Mouse (Mus musculus): ENCODE measurements around the gene Ensa.
"Not testable (repeated sequence)": the region's sequence is repeated elsewhere in the genome, so short reads cannot be mapped to it uniquely, and the experiment has no call there.

Ensa gene

DNA sequence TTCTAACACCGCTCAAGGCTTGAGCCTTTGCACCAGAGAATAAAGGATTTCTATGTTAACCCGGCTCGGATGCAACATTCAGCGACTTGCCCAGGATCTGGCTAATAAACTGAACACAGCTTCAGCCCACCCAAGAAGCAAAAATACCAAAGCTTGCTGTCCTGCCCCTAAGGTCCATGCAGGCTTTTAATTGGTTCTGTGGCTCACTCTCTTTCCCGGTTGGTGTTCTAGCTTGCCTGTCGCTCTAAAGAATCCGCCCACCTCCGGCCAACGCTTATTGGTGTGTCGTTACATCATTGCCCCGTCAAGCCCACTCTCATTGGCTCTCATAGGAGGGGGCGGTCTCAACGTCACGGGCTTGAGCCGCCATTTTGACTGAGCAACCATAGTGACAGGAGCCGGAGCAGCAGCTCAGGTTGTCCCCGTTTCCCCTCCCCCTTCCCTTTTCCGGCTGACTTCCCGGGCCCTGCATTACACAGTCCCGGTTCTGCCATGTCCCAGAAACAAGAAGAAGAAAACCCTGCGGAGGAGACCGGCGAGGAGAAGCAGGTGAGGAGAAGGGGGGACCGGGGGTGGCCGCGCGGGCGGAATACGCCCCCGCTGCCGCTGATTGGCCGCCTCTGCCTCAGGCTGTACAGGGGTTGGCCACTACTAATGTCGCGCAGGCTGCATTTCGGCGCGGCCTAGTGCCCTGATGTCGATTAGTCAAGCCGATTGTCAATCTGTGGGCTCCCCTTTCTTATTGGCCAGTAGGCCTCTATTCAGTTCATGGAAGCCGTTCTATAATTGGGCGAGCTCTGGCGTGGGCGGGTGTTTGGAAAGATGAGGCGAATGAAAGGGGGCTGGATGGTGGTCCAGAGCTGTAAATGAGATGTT, at the start of gene Ensa:
Gene Ensa (plus strand): TSS at position 366 of the 876 bp plus-strand sequence.
- DNase-seq (ENCODE audit: low read depth) = peak; percentile 100

DNA sequence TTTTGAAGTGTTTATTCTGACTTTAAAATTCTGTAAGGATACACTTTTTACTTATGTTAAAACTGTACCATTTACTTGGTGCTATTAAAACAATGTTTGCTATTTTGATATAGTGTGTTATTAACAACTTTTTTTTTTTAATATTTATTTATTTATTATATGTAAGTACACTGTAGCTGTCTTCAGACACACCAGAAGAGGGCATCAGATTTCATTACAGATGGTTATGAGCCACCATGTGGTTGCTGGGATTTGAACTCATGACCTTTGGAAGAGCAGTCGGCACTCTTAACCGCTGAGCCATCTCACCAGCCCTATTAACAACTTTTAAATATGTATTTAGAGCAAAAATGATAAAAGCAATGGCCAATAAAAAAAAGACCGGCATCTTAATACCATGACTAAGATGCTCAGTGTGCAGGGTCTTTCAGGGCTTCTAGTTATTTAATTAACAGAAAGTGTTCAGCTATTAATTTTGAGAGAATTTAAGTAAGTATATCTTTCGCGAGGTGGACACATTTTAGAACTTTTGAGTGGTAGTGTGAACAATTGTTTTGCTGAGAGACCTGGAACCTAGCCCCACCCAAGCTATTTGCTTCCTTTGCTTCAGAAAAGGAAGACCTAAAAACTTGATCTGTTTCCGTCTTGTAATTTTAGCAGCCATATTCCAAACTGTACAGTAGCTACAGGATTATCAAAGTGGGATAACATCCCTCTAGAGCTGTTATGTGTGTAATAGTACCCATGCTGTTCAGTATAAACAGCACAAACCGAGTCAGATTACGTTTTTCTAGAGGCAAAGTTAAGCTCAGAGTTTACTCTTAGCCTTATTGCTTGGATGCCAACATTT, 36.8 kb upstream of the Ensa start:
- no peak for DNase-seq (ENCODE audit: low read depth)

- peak; percentile 97 for DNase-seq (ENCODE audit: low read depth)
Observed at GRCm38 (mm10) chr3:95588604-95589086, 36.1 kb upstream of the Ensa start, which contains the start of gene Golph3l. Gene Golph3l, plus strand, starts transcription at chr3:95588934.

DNA sequence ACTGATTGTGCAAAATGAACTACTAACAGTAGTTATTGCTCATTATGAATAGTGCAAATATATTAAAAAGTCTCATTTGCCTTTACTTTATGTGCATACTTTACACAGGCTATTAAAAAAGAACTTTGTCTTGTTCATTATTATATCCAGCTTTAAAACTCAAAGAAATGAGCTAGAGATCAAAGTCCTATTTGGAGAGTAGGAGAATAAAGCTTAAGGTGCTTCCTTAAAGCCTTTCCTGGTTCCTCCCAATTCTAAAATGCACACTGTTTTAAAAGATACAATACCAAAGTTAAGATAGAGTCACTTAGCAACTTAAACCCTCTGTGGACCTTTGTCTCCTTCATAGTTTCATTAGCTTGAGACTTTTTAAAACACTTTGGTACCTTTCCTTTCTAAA, 26.1 kb upstream of the Ensa start:
- no peak for DNase-seq (ENCODE audit: low read depth)

DNA sequence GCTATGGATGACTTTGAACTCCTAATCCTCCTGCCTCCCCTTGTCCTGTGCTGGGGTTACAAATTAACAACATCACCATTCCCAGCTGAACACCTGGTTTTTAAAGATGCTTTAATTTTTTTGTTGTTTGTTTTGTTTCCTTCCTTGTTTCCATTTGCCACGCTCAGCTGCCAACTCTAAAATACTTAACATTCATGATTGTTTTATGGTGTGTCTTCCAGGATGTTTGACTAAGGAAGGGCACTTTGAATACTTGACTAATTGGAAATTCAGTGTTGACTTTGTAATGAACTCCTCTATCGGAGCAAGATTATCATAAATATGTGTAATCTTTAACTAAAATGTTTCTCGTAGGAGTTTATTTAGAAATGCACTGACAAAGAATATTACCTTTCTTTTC, 23.5 kb upstream of the Ensa start:
- DNase-seq (ENCODE audit: low read depth) = no peak

- no peak for DNase-seq (ENCODE audit: low read depth)
Observed at GRCm38 (mm10) chr3:95606096-95606495, 18.7 kb upstream of the Ensa start.

DNA sequence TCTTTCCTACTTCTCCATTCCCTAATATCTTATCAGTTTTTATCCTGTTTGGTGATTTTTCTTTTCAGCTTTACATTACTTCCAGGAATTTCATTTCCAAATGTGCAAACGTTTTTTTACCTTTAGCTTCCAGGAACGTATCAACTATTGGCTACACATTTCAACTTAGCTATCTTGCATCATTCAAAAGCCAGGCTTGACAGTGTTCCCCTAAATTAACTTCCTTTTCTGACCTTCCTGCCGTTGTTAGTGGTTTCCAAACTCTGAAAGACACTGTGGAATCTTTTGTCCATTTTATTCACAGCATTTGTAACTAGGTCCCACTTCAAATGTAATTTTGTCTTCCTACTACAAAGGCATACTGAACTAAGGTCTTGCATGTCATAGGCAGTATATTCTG, 15.6 kb upstream of the Ensa start:
- no peak for DNase-seq (ENCODE audit: low read depth)

- no peak for DNase-seq (ENCODE audit: low read depth)
Observed at GRCm38 (mm10) chr3:95613996-95614395, 10.8 kb upstream of the Ensa start.

DNA sequence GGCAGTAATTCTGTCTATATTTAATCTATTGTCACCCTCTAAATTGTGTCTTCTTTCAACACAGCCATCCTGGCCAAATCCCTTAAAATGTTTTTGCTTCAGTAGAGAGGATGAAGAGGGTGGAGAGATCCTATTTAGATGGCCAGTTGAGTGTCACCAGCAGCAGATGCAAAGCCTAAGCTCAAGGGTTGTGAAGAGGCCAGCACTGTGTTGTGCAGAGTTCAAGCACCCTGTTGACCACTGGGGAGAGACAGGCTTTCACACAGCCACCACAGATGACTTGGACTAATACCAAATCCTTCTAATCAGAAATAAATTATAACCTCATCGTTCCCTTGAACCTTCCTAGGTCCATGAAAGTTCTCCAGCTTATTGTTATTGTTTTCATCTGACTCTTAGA, 6.3 kb upstream of the Ensa start:
- no peak for DNase-seq (ENCODE audit: low read depth)

DNA sequence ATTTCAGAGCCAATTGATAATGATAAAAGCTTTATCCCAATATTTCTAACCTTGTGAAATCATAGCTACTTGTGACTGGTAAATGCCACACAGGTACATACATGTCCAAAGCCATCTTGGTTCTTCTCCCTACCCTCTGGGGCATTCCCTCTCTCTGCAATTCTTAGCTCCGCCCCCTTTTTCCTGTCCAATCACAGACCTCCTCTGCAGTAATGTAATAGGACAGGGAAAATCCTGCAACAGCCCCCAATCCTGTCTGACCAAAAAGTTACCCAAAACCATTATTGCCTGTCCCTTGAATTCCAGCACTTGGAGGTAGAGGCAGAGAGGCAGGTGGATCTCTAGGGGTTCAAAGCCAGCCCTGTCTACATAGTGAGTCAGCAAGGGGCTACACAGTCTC, 3.6 kb upstream of the Ensa start:
- DNase-seq (ENCODE audit: low read depth) = no peak

DNA sequence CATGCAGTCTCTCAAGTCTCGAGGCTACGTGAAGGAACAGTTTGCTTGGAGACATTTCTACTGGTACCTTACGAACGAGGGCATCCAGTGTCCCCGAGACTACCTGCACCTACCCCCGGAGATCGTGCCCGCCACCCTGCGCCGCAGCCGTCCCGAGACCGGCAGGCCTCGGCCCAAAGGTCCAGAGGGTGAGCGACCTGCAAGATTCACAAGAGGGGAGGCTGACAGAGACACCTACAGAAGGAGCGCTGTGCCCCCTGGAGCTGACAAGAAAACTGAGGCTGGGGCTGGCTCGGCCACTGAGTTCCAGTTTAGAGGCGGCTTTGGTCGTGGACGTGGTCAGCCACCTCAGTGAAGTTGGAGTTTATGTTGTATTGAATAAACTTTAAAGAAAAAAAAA, 2.4 kb upstream of the Ensa start:
- not testable (repeated sequence) for DNase-seq (ENCODE audit: low read depth)

DNA sequence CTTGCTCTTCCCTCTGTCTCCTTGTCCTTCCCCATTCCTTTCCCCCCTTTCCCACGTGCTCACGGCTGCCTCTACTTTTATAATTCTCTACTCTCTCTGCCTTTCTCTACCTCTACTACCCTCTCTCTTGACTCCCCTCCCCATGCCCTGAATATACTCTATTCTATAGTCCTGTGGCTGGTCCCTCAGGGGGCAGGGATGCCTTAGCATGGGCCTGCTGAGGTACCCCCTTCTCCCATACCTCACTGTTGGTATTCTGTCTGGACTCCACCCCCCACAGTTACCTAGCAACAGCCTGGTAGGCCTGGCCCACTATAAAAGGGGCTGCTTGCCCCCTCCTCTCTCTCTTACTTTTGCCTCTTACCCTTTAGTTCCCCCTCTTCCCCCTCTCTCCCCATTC, 1.2 kb upstream of the Ensa start:
- DNase-seq (ENCODE audit: low read depth) = no peak

DNA sequence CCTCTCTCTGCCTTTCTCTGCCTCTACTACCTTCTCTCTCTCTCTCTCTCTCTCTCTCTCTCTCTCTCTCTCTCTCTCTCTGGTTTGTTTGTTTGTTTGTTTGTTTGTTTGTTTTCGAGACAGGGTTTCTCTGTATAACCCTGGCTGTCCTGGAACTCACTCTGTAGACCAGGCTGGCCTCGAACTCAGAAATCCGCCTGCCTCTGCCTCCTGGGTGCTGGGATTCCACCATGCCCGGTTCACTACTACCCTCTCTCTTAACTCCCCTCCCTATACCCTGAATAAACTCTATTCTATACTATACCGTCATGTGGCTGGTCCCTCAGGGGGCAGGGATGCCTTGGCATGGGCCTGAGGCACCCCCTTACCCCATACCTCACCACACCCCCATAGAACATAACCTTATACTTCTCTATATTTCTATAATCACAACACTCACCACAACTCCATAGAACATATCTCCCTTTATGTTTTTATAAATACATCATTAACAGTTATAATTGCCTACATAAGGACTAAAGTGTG, 740 bp upstream of the Ensa start:
- not testable (repeated sequence) for DNase-seq (ENCODE audit: low read depth)

DNA sequence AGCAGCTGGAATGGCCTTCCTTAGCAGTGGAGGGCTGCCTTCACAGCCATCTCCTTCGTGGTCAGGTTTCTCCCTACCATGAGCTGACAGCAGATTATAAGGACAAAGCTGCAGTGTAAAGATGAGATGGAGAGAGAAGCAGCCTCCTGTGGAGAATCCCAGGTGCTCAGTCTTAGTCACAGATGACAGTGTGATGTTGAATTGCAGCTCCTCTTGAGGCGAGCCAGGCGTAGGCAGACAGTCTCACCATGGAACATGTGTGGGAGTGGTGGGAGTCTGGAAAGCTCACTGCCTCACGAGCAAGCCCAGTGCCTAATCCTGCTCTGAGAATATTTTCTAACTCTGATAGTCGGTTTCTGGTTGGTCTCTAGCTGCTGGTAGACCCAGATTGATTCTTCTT, 3.0 kb downstream of the Ensa start:
- DNase-seq (ENCODE audit: low read depth) = no peak

- no peak for DNase-seq (ENCODE audit: low read depth)
Observed at GRCm38 (mm10) chr3:95629755-95630154, 5.0 kb downstream of the Ensa start.

- no peak for DNase-seq (ENCODE audit: low read depth)
Observed at GRCm38 (mm10) chr3:95630856-95631255, 6.1 kb downstream of the Ensa start.

- DNase-seq (ENCODE audit: low read depth) = no peak
Observed at GRCm38 (mm10) chr3:95631304-95631703, 6.5 kb downstream of the Ensa start.

- DNase-seq (ENCODE audit: low read depth) = no peak
Observed at GRCm38 (mm10) chr3:95632648-95633588, 8.1 kb downstream of the Ensa start.

DNA sequence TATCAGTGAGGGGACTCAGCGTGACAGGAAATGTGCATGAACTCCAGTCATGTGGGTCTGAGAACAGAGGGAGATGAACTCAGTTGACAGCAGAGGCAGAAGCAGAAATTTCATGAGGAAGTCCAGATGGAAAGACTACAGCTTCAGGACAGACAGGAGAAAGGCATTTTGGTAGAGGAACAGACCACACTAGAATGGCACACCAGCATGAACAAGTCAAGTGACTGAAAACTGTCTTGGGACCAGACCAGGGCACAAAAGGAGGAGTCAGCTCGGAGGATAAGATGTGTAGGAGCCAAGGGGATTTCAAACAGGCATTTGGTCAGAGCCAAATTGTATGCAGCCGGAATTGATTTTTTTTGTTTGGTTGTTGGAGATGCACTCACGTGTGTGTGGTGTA, 10.8 kb downstream of the Ensa start:
- no peak for DNase-seq (ENCODE audit: low read depth)

DNA sequence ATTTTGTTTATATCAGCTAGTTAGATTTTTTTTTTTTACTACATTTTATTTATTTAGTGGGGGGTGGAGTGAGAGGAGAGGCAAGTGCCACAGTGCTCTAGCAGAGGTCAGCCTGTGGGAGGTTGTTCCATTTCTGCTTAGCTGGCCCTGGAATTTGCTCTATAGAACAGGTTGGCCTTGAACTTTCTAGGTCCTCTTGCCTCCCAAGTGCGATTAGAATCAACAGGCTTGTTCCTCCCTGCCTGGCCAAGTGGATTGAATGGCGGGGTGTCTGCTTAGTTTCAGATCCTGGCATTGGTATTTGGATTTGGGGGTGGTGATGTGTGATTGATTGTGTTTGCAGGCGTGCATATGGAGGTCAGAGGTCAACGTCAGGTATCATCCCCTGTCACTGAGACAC, 11.3 kb downstream of the Ensa start:
- DNase-seq (ENCODE audit: low read depth) = no peak

DNA sequence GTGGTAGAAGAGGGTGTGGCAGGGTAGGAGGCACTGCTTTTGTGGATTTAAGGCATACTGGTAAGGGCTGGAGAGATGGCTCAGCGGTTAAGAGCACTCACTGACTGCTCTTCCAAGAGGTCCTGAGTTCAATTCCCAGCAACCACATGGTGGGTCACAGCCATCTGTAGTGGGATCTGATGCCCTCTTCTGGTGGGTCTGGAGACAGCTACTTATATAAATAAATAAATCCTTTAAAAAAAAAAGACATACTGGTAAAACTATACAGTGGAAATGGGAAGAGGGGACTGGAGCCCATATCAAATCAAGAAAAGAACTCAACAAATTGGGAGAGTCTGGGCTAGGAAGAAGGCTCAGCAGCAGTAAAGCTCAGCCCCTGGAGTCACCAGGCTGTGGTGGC, 14.9 kb downstream of the Ensa start:
- no peak for DNase-seq (ENCODE audit: low read depth)

GRCm38 (mm10) chr3:95643097-95643496, 18.3 kb downstream of the Ensa start:
- DNase-seq (ENCODE audit: low read depth) = no peak

Data from c-Kit-positive CD71-positive TER-119-negative erythroid progenitor cells, embryonic 14.5 days (primary cell).